Mouse (Mus musculus) stomach, postnatal 0 days (tissue): Measurements from ENCODE around the gene Vav3.

ENCODE experiments used
- CTCF ChIP-seq: IDR thresholded peaks from 2 replicates; pipeline ENCODE4 v1.5.1; 2016; ENCODE audit warnings: antibody characterized with exemption, low read depth, mild to moderate bottlenecking, moderate library complexity
- EP300 ChIP-seq: optimal IDR thresholded peaks from 2 replicates; pipeline ENCODE3; 2016; ENCODE audit warnings: antibody characterized with exemption

- no peak for TF ChIP-seq EP300
- TF ChIP-seq CTCF = no peak
These were observed 199.6 kb downstream of the Vav3 start for GRCm38 (mm10) chr3:109540009-109540408.
